Mouse (Mus musculus) stomach, embryonic 16.5 days (tissue): ENCODE data around the gene Akap2. TPM values are rescaled to one million over a fixed set of nuclear protein-coding genes. Genes with fewer than 3 reads are reported as not detected.

ENCODE experiments used
- ATAC-seq: fragments of 200-750 bp; cut with Nextera tagmentation; 2 replicates; pipeline ENCODE4 v1.8.0; 2017; ENCODE audit warnings: moderate number of reproducible peaks, moderate TSS enrichment; ENCODE audit not compliant: insufficient read depth, low FRiP score
- H3K27ac ChIP-seq: fragments of 300-500 bp; sonication (generic); 2 replicates; pipeline ENCODE4 v1.5.1; 2014; ENCODE audit warnings: low read length
- H3K27me3 ChIP-seq: fragments of 300-500 bp; sonication (generic); 2 replicates; pipeline ENCODE4 v1.6.1; 2014; ENCODE audit warnings: low read length, control low read depth, mixed read lengths; ENCODE audit not compliant: control insufficient read depth, insufficient read depth
- H3K36me3 ChIP-seq: fragments of 300-500 bp; sonication (generic); 2 replicates; pipeline ENCODE4 v1.6.1; 2014; ENCODE audit warnings: low read length; ENCODE audit not compliant: control insufficient read depth, insufficient read depth
- H3K4me1 ChIP-seq: fragments of 300-500 bp; sonication (generic); 2 replicates; pipeline ENCODE4 v1.6.1; 2014; ENCODE audit warnings: low read length, control low read depth, mixed read lengths; ENCODE audit not compliant: control insufficient read depth, insufficient read depth
- H3K4me2 ChIP-seq: fragments of 300-500 bp; sonication (generic); 2 replicates; pipeline ENCODE4 v1.6.1; 2014; ENCODE audit warnings: low read depth, low read length, mixed read lengths
- H3K4me3 ChIP-seq: fragments of 300-500 bp; sonication (generic); replicated peaks from 2 replicates; pipeline ENCODE4 v1.5.1; 2014; ENCODE audit warnings: mild to moderate bottlenecking, low read length
- H3K9ac ChIP-seq: fragments of 300-500 bp; sonication (generic); 2 replicates; pipeline ENCODE4 v1.6.1; 2014; ENCODE audit warnings: low read length
- H3K9me3 ChIP-seq: fragments of 300-500 bp; sonication (generic); replicated peaks from 2 replicates; pipeline ENCODE4 v1.6.1; 2016; ENCODE audit warnings: low read length, control low read depth; ENCODE audit not compliant: control insufficient read depth
- WGBS: fragments of 180-500 bp; shearing (Covaris S2); extraction: QIAGEN DNeasy Blood & Tissue Kit; methylation state at CpG from one replicate; pipeline ENCODE4 v1.1.7; 2014; 5-methylcytosine and 5-hydroxymethylcytosine counted together
- polyA plus RNA-seq: library from polyadenylated mRNA; unstranded; fragments of >200 nt; fragmentation: Nextera tagmentation; extraction: Ambion mirVana; gene quantifications from 2 replicates; pipeline ENCODE4 v1.2.1, GENCODE M21; 2015

The Akap2 gene
- polyA plus RNA-seq, result 23.0 and 26.5 TPM in 2 replicates

- no peaks in the 10 kb centered on the region for H3K36me3 ChIP-seq
- peaks cover under 1% of the 10 kb centered on the region; the same call in 1 of the 2 replicates for H3K4me1 ChIP-seq
- no peak within 1 kb of the TSS for H3K4me3 ChIP-seq
- no peak within 1 kb of the TSS for H3K9ac ChIP-seq
- no peak within 1 kb of the TSS for H3K4me2 ChIP-seq
- no peak for ATAC-seq
- no peaks in the 10 kb centered on the region for H3K27me3 ChIP-seq
- no peaks in the 10 kb centered on the region for H3K9me3 ChIP-seq
- no peak within 1 kb of the TSS for H3K27ac ChIP-seq
- 84% methylated on average over 9 of the region's 9 CpGs for WGBS
These were observed at the start of gene Akap2 for GRCm38 (mm10) chr4:57717354-57717753. TSS of gene Akap2 (plus strand) at chr4:57717657.

GRCm38 (mm10) chr4:57670813-57671469, 46.5 kb upstream of the Akap2 start:
- Histone ChIP-seq H3K9ac (no peak overlapping the region), H3K27ac (peak overlapping the region; percentile 9; the same call in 1 of the 2 replicates), H3K27me3 (no peaks in the 10 kb centered on the region; the same call in 1 of the 2 replicates), H3K36me3 (no peaks in the 10 kb centered on the region), H3K4me1 (peaks cover 24% of the 10 kb centered on the region), H3K4me3 (no peak overlapping the region), H3K9me3 (no peaks in the 10 kb centered on the region), H3K4me2 (no peak overlapping the region)
- WGBS, result 44% methylated on average over 7 of the region's 7 CpGs
- peak; percentile 59; the same call in 1 of the 2 replicates for ATAC-seq

GRCm38 (mm10) chr4:57672541-57672940, 44.9 kb upstream of the Akap2 start:
- H3K4me2 ChIP-seq, result no peak overlapping the region
- H3K27ac ChIP-seq, result no peak overlapping the region
- no peak overlapping the region for H3K9ac ChIP-seq
- H3K4me3 ChIP-seq, result no peak overlapping the region
- H3K4me1 ChIP-seq, result peaks cover 24% of the 10 kb centered on the region
- H3K36me3 ChIP-seq, result no peaks in the 10 kb centered on the region
- ATAC-seq, result no peak
- no peaks in the 10 kb centered on the region; the same call in 1 of the 2 replicates for H3K27me3 ChIP-seq
- WGBS, result 77% methylated on average over 4 of the region's 4 CpGs
- no peaks in the 10 kb centered on the region for H3K9me3 ChIP-seq

GRCm38 (mm10) chr4:57672996-57673906, 44.2 kb upstream of the Akap2 start:
- Histone ChIP-seq H3K27ac (0 out of 2 replicates have a peak overlapping the region, but pooled peaks have one; percentile 19), H3K9ac (peak overlapping the region; percentile 54; the same call in 1 of the 2 replicates)
- WGBS, result 14% methylated on average over 12 of the region's 12 CpGs

GRCm38 (mm10) chr4:57674351-57674750, 43.1 kb upstream of the Akap2 start:
- Histone ChIP-seq H3K4me2 (no peak overlapping the region), H3K4me1 (peaks cover 24% of the 10 kb centered on the region), H3K4me3 (no peak overlapping the region), H3K9ac (no peak overlapping the region), H3K27ac (peak overlapping the region; percentile 67), H3K27me3 (no peaks in the 10 kb centered on the region; the same call in 1 of the 2 replicates), H3K9me3 (no peaks in the 10 kb centered on the region), H3K36me3 (no peaks in the 10 kb centered on the region)
- no peak for ATAC-seq
- WGBS, result 67% methylated on average over 7 of the region's 7 CpGs

More at GRCm38 (mm10) chr4:57672996-57673906, 44.2 kb upstream of the Akap2 start:
- Histone ChIP-seq H3K4me2 (peak overlapping the region; percentile 51), H3K9me3 (no peaks in the 10 kb centered on the region), H3K27me3 (no peaks in the 10 kb centered on the region; the same call in 1 of the 2 replicates), H3K4me3 (peak overlapping the region; percentile 22; the same call in 1 of the 2 replicates), H3K4me1 (peaks cover 24% of the 10 kb centered on the region), H3K36me3 (no peaks in the 10 kb centered on the region)
- ATAC-seq, result peak; percentile 51; the same call in 1 of the 2 replicates

- peak; percentile 71 for ATAC-seq
- no peaks in the 10 kb centered on the region for H3K9me3 ChIP-seq
- H3K27me3 ChIP-seq, result no peaks in the 10 kb centered on the region; the same call in 1 of the 2 replicates
- peak overlapping the region; percentile 59 for H3K9ac ChIP-seq
- no peaks in the 10 kb centered on the region for H3K36me3 ChIP-seq
- H3K4me3 ChIP-seq, result peak overlapping the region; percentile 28
- peak overlapping the region; percentile 47 for H3K4me2 ChIP-seq
- 1% methylated on average over 13 of the region's 13 CpGs for WGBS
- H3K4me1 ChIP-seq, result peaks cover 24% of the 10 kb centered on the region
- H3K27ac ChIP-seq, result peak overlapping the region; percentile 67
These were observed 42.1 kb upstream of the Akap2 start for GRCm38 (mm10) chr4:57675387-57675786.

GRCm38 (mm10) chr4:57677916-57678315, 39.5 kb upstream of the Akap2 start:
- no peaks in the 10 kb centered on the region for H3K9me3 ChIP-seq
- no peaks in the 10 kb centered on the region for H3K36me3 ChIP-seq
- peaks cover 20% of the 10 kb centered on the region for H3K4me1 ChIP-seq
- no peak overlapping the region for H3K4me3 ChIP-seq
- H3K27ac ChIP-seq, result no peak overlapping the region
- no peak overlapping the region for H3K9ac ChIP-seq
- no peak overlapping the region for H3K4me2 ChIP-seq
- no peaks in the 10 kb centered on the region; the same call in 1 of the 2 replicates for H3K27me3 ChIP-seq
- ATAC-seq, result no peak
- WGBS, result 79% methylated on average over 12 of the region's 12 CpGs

- no peak overlapping the region for H3K4me2 ChIP-seq
- WGBS, result 82% methylated on average over 9 of the region's 9 CpGs
- no peaks in the 10 kb centered on the region for H3K9me3 ChIP-seq
- no peak overlapping the region for H3K9ac ChIP-seq
- H3K27ac ChIP-seq, result no peak overlapping the region
- H3K27me3 ChIP-seq, result no peaks in the 10 kb centered on the region
- ATAC-seq, result no peak
- H3K4me1 ChIP-seq, result peaks cover 10% of the 10 kb centered on the region
- H3K36me3 ChIP-seq, result no peaks in the 10 kb centered on the region
- no peak overlapping the region for H3K4me3 ChIP-seq
These were observed 38.4 kb upstream of the Akap2 start for GRCm38 (mm10) chr4:57678991-57679457.
